Mouse (Mus musculus) A20 (cell line): ENCODE measurements around the gene Gpsm3.

Experiments used
- DNase-seq: peaks from one replicate; pipeline ENCODE4 v3.0.0-alpha.2; 2011; ENCODE audit warnings: low read depth, low spot score

Gene Gpsm3

GRCm38 (mm10) chr17:34589681-34590101 is at the start of gene Gpsm3:
Gene Gpsm3, plus strand, starts transcription at chr17:34589806.
- peak; percentile 85 for DNase-seq

- peak; percentile 45 for DNase-seq
These were observed 46.0 kb upstream of the Gpsm3 start for GRCm38 (mm10) chr17:34543567-34543966.

- no peak for DNase-seq
These were observed 42.8 kb upstream of the Gpsm3 start for GRCm38 (mm10) chr17:34546797-34547196.

GRCm38 (mm10) chr17:34547601-34548000 is 42.0 kb upstream of the Gpsm3 start:
- DNase-seq, result no peak

GRCm38 (mm10) chr17:34549156-34549555 is 40.5 kb upstream of the Gpsm3 start:
- DNase-seq, result no peak

GRCm38 (mm10) chr17:34549843-34550242 is 39.8 kb upstream of the Gpsm3 start:
- DNase-seq, result no peak

GRCm38 (mm10) chr17:34555483-34555882 is 34.1 kb upstream of the Gpsm3 start:
- DNase-seq, result peak; percentile 71

GRCm38 (mm10) chr17:34556406-34556805 is 33.2 kb upstream of the Gpsm3 start:
- no peak for DNase-seq

GRCm38 (mm10) chr17:34557411-34557810 is 32.2 kb upstream of the Gpsm3 start:
- DNase-seq, result no peak

GRCm38 (mm10) chr17:34559116-34559515 is 30.5 kb upstream of the Gpsm3 start:
- DNase-seq, result no peak

GRCm38 (mm10) chr17:34559895-34560294 is 29.7 kb upstream of the Gpsm3 start:
- DNase-seq, result peak; percentile 80

- peak; percentile 75 for DNase-seq
These were observed 29.2 kb upstream of the Gpsm3 start for GRCm38 (mm10) chr17:34560438-34560837.

- DNase-seq, result peak; percentile 83
These were observed 28.4 kb upstream of the Gpsm3 start for GRCm38 (mm10) chr17:34561200-34561599.

GRCm38 (mm10) chr17:34562595-34562994 is 27.0 kb upstream of the Gpsm3 start:
- DNase-seq, result no peak

GRCm38 (mm10) chr17:34563354-34563753 is 26.3 kb upstream of the Gpsm3 start:
- DNase-seq, result no peak

GRCm38 (mm10) chr17:34564003-34564421 is 25.6 kb upstream of the Gpsm3 start, which contains the start of gene Notch4:
Gene Notch4, plus strand, starts transcription at chr17:34564268.
- DNase-seq, result no peak

- DNase-seq, result no peak
These were observed 24.8 kb upstream of the Gpsm3 start for GRCm38 (mm10) chr17:34564796-34565195.

- DNase-seq, result no peak
These were observed 22.3 kb upstream of the Gpsm3 start for GRCm38 (mm10) chr17:34567311-34567710.

GRCm38 (mm10) chr17:34568421-34568820 is 21.2 kb upstream of the Gpsm3 start:
- peak; percentile 38 for DNase-seq

- DNase-seq, result no peak
These were observed 19.7 kb upstream of the Gpsm3 start for GRCm38 (mm10) chr17:34569919-34570318.

GRCm38 (mm10) chr17:34571875-34572274 is 17.7 kb upstream of the Gpsm3 start:
- peak; percentile 57 for DNase-seq

- DNase-seq, result no peak
These were observed 17.2 kb upstream of the Gpsm3 start for GRCm38 (mm10) chr17:34572361-34572760.

GRCm38 (mm10) chr17:34576577-34576976 is 13.0 kb upstream of the Gpsm3 start:
- no peak for DNase-seq

GRCm38 (mm10) chr17:34578070-34578469 is 11.5 kb upstream of the Gpsm3 start:
- DNase-seq, result peak; percentile 82
